Mouse (Mus musculus): Measurements from ENCODE around the gene Gse1.

DNA sequence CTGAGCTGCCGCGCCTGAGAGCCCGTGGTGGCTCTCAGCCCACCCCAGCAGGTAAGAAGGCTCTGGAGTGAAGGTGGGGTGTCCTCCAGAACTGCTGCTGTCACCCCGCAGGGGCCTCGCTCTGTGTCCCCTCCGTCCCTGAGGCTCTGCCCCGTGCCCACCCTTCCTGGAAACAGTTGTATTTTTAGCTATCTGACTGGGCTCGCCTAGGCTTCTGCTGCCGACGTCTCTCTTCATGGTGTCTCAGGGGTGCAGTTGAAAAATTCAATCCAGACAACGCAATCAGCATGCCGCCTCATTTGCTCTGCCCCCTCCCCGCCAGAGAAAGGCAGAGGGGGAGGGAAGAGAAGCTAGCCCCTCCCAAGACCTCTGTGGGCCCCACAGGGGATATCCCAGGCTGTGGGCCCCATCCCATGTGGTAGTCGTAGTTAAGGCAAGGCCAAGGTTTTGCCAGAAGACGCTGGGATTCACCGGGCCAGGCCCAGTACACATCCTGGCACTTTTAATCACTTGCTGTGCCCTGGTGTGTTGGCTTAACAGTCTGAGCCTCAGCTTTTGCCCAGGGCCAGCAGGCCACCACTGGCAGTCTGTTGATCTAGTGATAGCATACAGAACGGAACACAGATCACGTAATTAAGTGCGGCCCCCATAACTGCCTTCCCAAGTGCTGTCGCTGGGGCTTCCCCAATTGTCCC lies 328.1 kb downstream of the Gse1 start:
- TF ChIP-seq POLR2A (IDR thresholded peaks at IDR 0.05; ENCODE audit: borderline replicate concordance, insufficient read depth, low read length): no peak
- TF ChIP-seq CTCF (IDR thresholded peaks at IDR 0.05; ENCODE audit: borderline replicate concordance, insufficient read depth, low read depth, low read length): no peak

Data from cerebellum, adult 2 months (tissue).